Mouse (Mus musculus): ENCODE data around the gene Gm17359. TPM values are rescaled to one million over a fixed set of nuclear protein-coding genes. Genes with fewer than 3 reads are reported as not detected.

The Gm17359 gene
- polyA plus RNA-seq, 1 experiment from 2014 or later: 0.11 TPM

- H3K36me3 ChIP-seq (ENCODE audit: control insufficient read depth, insufficient read depth, low read length): no peaks in the 10 kb centered on the region
- ATAC-seq (ENCODE audit: insufficient number of reproducible peaks, low FRiP score, low TSS enrichment, low read depth): no peak
- H3K9ac ChIP-seq (ENCODE audit: low read length): no peak overlapping the region
- H3K27ac ChIP-seq (replicated peaks; ENCODE audit: low read depth, low read length): no peak overlapping the region
- no peaks in the 10 kb centered on the region for H3K27me3 ChIP-seq (ENCODE audit: control insufficient read depth, insufficient read depth, low read length)
- H3K4me1 ChIP-seq (ENCODE audit: control insufficient read depth, insufficient read depth, low read length): peaks cover 3% of the 10 kb centered on the region; the same call in 1 of the 2 replicates
- H3K4me3 ChIP-seq (ENCODE audit: low read depth, low read length): no peak overlapping the region
- no peak for DNase-seq (ENCODE audit: low spot score)
- H3K9me3 ChIP-seq (ENCODE audit: control insufficient read depth, low read length): no peaks in the 10 kb centered on the region
- 16% methylated on average over 8 of the region's 8 CpGs for WGBS
- H3K4me2 ChIP-seq (ENCODE audit: low read depth, severe bottlenecking): no peak overlapping the region
Measured at GRCm38 (mm10) chr3:79385434-79386029, 49.1 kb downstream of the Gm17359 start.

- H3K4me1 ChIP-seq (ENCODE audit: control insufficient read depth, insufficient read depth, low read length): peaks cover 3% of the 10 kb centered on the region; the same call in 1 of the 2 replicates
- no peaks in the 10 kb centered on the region for H3K9me3 ChIP-seq (ENCODE audit: control insufficient read depth, low read length)
- H3K36me3 ChIP-seq (ENCODE audit: control insufficient read depth, insufficient read depth, low read length): no peaks in the 10 kb centered on the region
- H3K27ac ChIP-seq (replicated peaks; ENCODE audit: low read depth, low read length): no peak overlapping the region
- H3K4me3 ChIP-seq (ENCODE audit: low read depth, low read length): no peak overlapping the region
- WGBS: 38% methylated on average over 4 of the region's 4 CpGs
- H3K9ac ChIP-seq (ENCODE audit: low read length): no peak overlapping the region
- ATAC-seq (ENCODE audit: insufficient number of reproducible peaks, low FRiP score, low TSS enrichment, low read depth) (no peak), DNase-seq (ENCODE audit: low spot score) (no peak)
- H3K4me2 ChIP-seq (ENCODE audit: low read depth, severe bottlenecking): no peak overlapping the region
- H3K27me3 ChIP-seq (ENCODE audit: control insufficient read depth, insufficient read depth, low read length): no peaks in the 10 kb centered on the region
Measured at GRCm38 (mm10) chr3:79389081-79389480, 52.6 kb downstream of the Gm17359 start.

GRCm38 (mm10) chr3:79400552-79400951 is 64.1 kb downstream of the Gm17359 start:
- no peak overlapping the region for H3K4me2 ChIP-seq (ENCODE audit: low read depth, severe bottlenecking)
- H3K9me3 ChIP-seq (ENCODE audit: control insufficient read depth, low read length): no peaks in the 10 kb centered on the region
- 86% methylated on average over 4 of the region's 4 CpGs for WGBS
- H3K4me1 ChIP-seq (ENCODE audit: control insufficient read depth, insufficient read depth, low read length): no peaks in the 10 kb centered on the region
- H3K27me3 ChIP-seq (ENCODE audit: control insufficient read depth, insufficient read depth, low read length): no peaks in the 10 kb centered on the region
- H3K36me3 ChIP-seq (ENCODE audit: control insufficient read depth, insufficient read depth, low read length): no peaks in the 10 kb centered on the region
- H3K4me3 ChIP-seq (ENCODE audit: low read depth, low read length): no peak overlapping the region
- H3K9ac ChIP-seq (ENCODE audit: low read length): no peak overlapping the region
- ATAC-seq (ENCODE audit: insufficient number of reproducible peaks, low FRiP score, low TSS enrichment, low read depth) (no peak), DNase-seq (ENCODE audit: low spot score) (no peak)
- H3K27ac ChIP-seq (replicated peaks; ENCODE audit: low read depth, low read length): no peak overlapping the region

- H3K4me2 ChIP-seq (ENCODE audit: low read depth, severe bottlenecking): no peak overlapping the region
- no peak overlapping the region for H3K9ac ChIP-seq (ENCODE audit: low read length)
- no peak for ATAC-seq (ENCODE audit: insufficient number of reproducible peaks, low FRiP score, low TSS enrichment, low read depth)
- DNase-seq (ENCODE audit: low spot score): no peak
- no peaks in the 10 kb centered on the region for H3K4me1 ChIP-seq (ENCODE audit: control insufficient read depth, insufficient read depth, low read length)
- WGBS: 88% methylated on average over 8 of the region's 8 CpGs
- H3K36me3 ChIP-seq (ENCODE audit: control insufficient read depth, insufficient read depth, low read length): no peaks in the 10 kb centered on the region
- no peaks in the 10 kb centered on the region for H3K27me3 ChIP-seq (ENCODE audit: control insufficient read depth, insufficient read depth, low read length)
- H3K4me3 ChIP-seq (ENCODE audit: low read depth, low read length): no peak overlapping the region
- H3K9me3 ChIP-seq (ENCODE audit: control insufficient read depth, low read length): no peaks in the 10 kb centered on the region
- no peak overlapping the region for H3K27ac ChIP-seq (replicated peaks; ENCODE audit: low read depth, low read length)
Measured at GRCm38 (mm10) chr3:79402056-79402455, 65.6 kb downstream of the Gm17359 start.

GRCm38 (mm10) chr3:79408546-79408945 is 72.1 kb downstream of the Gm17359 start:
- ATAC-seq (ENCODE audit: insufficient number of reproducible peaks, low FRiP score, low TSS enrichment, low read depth): no peak
- no peaks in the 10 kb centered on the region for H3K27me3 ChIP-seq (ENCODE audit: control insufficient read depth, insufficient read depth, low read length)
- no peak for DNase-seq (ENCODE audit: low spot score)
- H3K9ac ChIP-seq (ENCODE audit: low read length): no peak overlapping the region
- no peaks in the 10 kb centered on the region for H3K36me3 ChIP-seq (ENCODE audit: control insufficient read depth, insufficient read depth, low read length)
- H3K4me3 ChIP-seq (ENCODE audit: low read depth, low read length): no peak overlapping the region
- H3K27ac ChIP-seq (replicated peaks; ENCODE audit: low read depth, low read length): no peak overlapping the region
- no peaks in the 10 kb centered on the region for H3K9me3 ChIP-seq (ENCODE audit: control insufficient read depth, low read length)
- H3K4me1 ChIP-seq (ENCODE audit: control insufficient read depth, insufficient read depth, low read length): peaks cover 4% of the 10 kb centered on the region; the same call in 1 of the 2 replicates
- no peak overlapping the region for H3K4me2 ChIP-seq (ENCODE audit: low read depth, severe bottlenecking)
- 28% methylated on average over 4 of the region's 4 CpGs for WGBS

GRCm38 (mm10) chr3:79409927-79410628 is 73.6 kb downstream of the Gm17359 start:
- Histone ChIP-seq H3K4me3 (ENCODE audit: low read depth, low read length) (no peak overlapping the region), H3K27ac (replicated peaks; ENCODE audit: low read depth, low read length) (no peak overlapping the region), H3K9ac (ENCODE audit: low read length) (no peak overlapping the region), H3K4me1 (ENCODE audit: control insufficient read depth, insufficient read depth, low read length) (peaks cover 4% of the 10 kb centered on the region; the same call in 1 of the 2 replicates), H3K4me2 (ENCODE audit: low read depth, severe bottlenecking) (no peak overlapping the region), H3K9me3 (ENCODE audit: control insufficient read depth, low read length) (no peaks in the 10 kb centered on the region), H3K36me3 (ENCODE audit: control insufficient read depth, insufficient read depth, low read length) (no peaks in the 10 kb centered on the region), H3K27me3 (ENCODE audit: control insufficient read depth, insufficient read depth, low read length) (no peaks in the 10 kb centered on the region)
- WGBS: 33% methylated on average over 10 of the region's 10 CpGs
- DNase-seq (ENCODE audit: low spot score): peak; percentile 44
- ATAC-seq (ENCODE audit: insufficient number of reproducible peaks, low FRiP score, low TSS enrichment, low read depth): no peak

- WGBS: 39% methylated on average over 5 of the region's 5 CpGs
- no peak overlapping the region for H3K27ac ChIP-seq (replicated peaks; ENCODE audit: low read depth, low read length)
- ATAC-seq (ENCODE audit: insufficient number of reproducible peaks, low FRiP score, low TSS enrichment, low read depth) (no peak), DNase-seq (ENCODE audit: low spot score) (peak; percentile 26)
- H3K27me3 ChIP-seq (ENCODE audit: control insufficient read depth, insufficient read depth, low read length): no peaks in the 10 kb centered on the region
- H3K4me1 ChIP-seq (ENCODE audit: control insufficient read depth, insufficient read depth, low read length): peaks cover 4% of the 10 kb centered on the region; the same call in 1 of the 2 replicates
- no peak overlapping the region for H3K4me2 ChIP-seq (ENCODE audit: low read depth, severe bottlenecking)
- no peaks in the 10 kb centered on the region for H3K36me3 ChIP-seq (ENCODE audit: control insufficient read depth, insufficient read depth, low read length)
- no peak overlapping the region for H3K4me3 ChIP-seq (ENCODE audit: low read depth, low read length)
- no peak overlapping the region for H3K9ac ChIP-seq (ENCODE audit: low read length)
- no peaks in the 10 kb centered on the region for H3K9me3 ChIP-seq (ENCODE audit: control insufficient read depth, low read length)
Measured at GRCm38 (mm10) chr3:79410629-79410995, 74.2 kb downstream of the Gm17359 start.

GRCm38 (mm10) chr3:79411666-79412065 is 75.2 kb downstream of the Gm17359 start:
- Histone ChIP-seq H3K9ac (ENCODE audit: low read length) (no peak overlapping the region), H3K27me3 (ENCODE audit: control insufficient read depth, insufficient read depth, low read length) (no peaks in the 10 kb centered on the region), H3K27ac (replicated peaks; ENCODE audit: low read depth, low read length) (no peak overlapping the region), H3K36me3 (ENCODE audit: control insufficient read depth, insufficient read depth, low read length) (no peaks in the 10 kb centered on the region), H3K9me3 (ENCODE audit: control insufficient read depth, low read length) (no peaks in the 10 kb centered on the region), H3K4me2 (ENCODE audit: low read depth, severe bottlenecking) (no peak overlapping the region), H3K4me3 (ENCODE audit: low read depth, low read length) (no peak overlapping the region), H3K4me1 (ENCODE audit: control insufficient read depth, insufficient read depth, low read length) (peaks cover 4% of the 10 kb centered on the region; the same call in 1 of the 2 replicates)
- DNase-seq (ENCODE audit: low spot score): no peak
- ATAC-seq (ENCODE audit: insufficient number of reproducible peaks, low FRiP score, low TSS enrichment, low read depth): no peak
- 49% methylated on average over 2 of the region's 2 CpGs for WGBS

Measured in limb, embryonic 11.5 days (tissue).